Mouse (Mus musculus) heart, postnatal 4 days (tissue): ENCODE data around the gene Mterf4. TPM values are rescaled to one million over a fixed set of nuclear protein-coding genes. Genes with fewer than 3 reads are reported as not detected.
"Not testable (repeated sequence)": the region's sequence is repeated elsewhere in the genome, so short reads cannot be mapped to it uniquely, and the experiment has no call there.

Experiments
- DNase-seq: peaks from one replicate; pipeline ENCODE4 v3.0.0; 2021
- total RNA-seq, 2 experiments: library from RNA; stranded (reverse); gene quantifications; 2 replicates each; pipeline ENCODE4 v1.2.3; 2021

Mterf4 gene
- 10 to 100 TPM; 13.0 to 13.7 TPM for total RNA-seq

- DNase-seq, result peak; percentile 85
These were observed at the start of gene Mterf4 for GRCm38 (mm10) chr1:93305581-93306337. Gene Mterf4 (minus strand): TSS chr1:93305915.

- DNase-seq, result no peak
These were observed 47.0 kb upstream of the Mterf4 start for GRCm38 (mm10) chr1:93352724-93353123.

GRCm38 (mm10) chr1:93349701-93350100 is 44.0 kb upstream of the Mterf4 start:
- DNase-seq, result no peak

DNA sequence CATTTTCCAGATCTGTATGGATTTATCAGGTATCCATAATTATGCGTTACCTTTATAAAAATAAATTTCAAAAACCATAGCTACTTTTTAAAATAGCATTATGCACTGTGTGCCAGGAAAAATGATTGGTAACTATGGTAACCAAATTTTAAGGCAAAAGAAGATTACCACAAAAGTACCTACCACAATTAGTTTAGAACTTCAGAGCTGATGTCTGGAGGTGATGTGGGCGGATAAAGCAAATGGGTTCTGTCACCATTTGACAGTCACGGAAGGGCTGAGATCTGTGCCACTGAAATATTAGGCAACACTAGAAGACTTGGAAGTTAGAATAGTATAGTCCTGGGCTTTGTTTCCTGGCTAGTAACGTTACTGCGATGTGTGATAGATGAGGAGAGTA is 41.5 kb upstream of the Mterf4 start:
- DNase-seq, result no peak

DNA sequence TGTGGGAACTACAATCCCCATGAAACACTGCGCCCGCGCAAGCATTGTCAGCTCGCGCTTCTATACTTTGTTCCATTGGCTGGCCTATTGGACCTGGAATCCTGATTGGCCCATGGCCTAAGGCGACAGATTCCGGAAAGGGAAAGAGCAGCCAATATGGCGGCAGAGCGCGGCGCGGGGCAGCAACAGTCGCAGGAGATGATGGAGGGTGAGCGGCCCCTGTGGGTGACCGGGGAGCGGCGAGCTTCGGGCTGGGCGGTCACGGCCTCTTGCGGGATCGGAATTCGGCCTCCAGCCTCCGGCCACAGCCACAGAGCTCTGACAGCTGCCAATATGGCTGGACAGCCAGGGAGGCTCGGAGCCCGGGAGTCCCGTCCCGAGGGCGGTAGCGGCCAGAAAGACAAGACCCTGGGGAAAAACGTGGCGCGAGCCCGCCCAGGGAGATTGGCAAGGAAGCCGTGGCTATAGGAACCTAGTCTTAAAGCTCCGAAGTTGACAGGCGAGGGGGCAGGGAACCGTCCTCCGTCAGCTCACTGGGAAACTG is 37.9 kb upstream of the Mterf4 start:
- peak; percentile 94 for DNase-seq

DNA sequence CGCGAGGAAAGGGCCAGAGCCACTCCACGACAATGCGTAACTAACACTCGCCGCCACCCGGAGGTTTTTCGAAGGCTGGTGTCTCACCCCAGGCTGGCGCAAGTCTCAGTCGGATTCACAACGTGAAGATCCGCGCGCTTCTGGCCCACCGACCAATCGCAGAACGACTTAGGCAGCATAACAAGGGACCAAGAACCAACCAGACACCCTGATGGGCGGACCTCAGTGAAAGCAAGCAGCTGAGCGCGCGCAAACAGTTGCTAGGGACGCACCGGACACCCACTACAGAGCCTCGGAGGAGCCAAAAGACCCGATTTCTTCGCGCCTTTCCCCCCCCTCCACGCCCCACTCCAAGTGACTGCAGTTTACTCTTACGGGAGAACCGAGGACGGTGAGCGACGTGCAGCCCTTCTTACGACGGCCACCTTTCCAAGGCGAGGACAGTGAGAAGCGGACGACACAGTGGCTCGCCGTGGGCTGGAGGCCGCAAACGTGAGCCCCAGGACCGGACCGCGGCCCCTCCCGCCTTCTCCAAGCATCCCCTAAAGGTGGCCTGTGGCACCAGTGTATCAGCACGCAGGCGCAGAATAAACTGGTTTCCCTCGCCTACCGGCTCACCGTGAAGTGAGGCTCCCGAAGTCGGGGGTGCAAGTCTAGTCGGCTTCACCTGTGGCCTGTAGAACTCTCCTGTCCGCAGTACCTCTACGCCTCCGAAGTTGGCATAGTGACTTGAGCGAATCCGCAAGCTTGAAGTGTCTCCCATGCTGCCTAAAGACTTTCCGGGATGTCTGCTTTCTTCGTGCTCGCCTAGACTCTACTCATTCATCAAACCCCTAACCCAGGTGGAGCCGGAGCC is 37.2 kb upstream of the Mterf4 start, which contains the start of the genes Ppp1r7 and Pask:
TSS of gene Ppp1r7 (plus strand) at position 207 of the 856 bp plus-strand sequence.
TSS of gene Pask (minus strand) at position 835 of the 856 bp plus-strand sequence.
- DNase-seq, result peak; percentile 95

GRCm38 (mm10) chr1:93334621-93335020 is 28.9 kb upstream of the Mterf4 start:
- DNase-seq, result no peak

- DNase-seq, result no peak
These were observed 20.7 kb upstream of the Mterf4 start for GRCm38 (mm10) chr1:93326446-93326845.

DNA sequence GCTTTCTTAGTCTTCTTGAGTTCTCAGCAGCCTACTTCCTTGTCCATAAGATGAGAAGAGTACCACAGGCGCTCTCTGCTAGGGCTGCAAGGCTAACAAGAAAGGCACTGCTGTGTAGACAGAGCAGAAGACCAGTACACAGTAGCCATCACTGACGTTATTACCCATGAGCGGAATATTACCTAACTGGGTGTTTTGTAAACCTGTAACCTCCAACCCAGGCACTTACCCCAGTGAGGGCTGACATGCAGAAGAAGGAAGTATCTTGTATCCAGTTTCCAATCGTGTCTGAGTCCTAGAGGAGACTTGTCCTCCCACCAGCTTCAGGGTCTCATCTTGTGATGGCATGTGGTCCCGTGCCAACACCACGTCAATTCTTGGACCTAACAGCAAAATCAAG is 18.3 kb upstream of the Mterf4 start:
- DNase-seq, result no peak

DNA sequence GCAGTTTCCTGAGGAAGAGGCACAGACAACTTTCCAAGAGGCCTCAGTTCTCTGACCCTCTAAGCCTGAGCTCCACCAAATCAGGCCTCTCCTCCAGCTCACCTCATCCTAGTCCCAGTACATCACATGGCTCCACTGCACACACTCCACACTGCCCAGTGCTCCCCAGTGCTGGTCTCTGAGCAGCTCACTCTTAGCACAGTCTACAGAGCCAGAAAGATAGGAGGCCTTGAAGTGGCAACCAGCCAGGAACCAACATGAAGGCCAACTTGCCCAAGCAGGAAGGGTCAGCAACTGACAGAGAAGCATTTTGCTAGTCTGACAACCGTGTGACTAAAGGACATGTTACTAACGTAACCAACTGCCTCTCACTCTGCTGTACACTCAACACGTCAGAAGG is 5.1 kb downstream of the Mterf4 start:
- peak; percentile 49 for DNase-seq

GRCm38 (mm10) chr1:93299791-93300190 is 5.9 kb downstream of the Mterf4 start:
- DNase-seq, result no peak

DNA sequence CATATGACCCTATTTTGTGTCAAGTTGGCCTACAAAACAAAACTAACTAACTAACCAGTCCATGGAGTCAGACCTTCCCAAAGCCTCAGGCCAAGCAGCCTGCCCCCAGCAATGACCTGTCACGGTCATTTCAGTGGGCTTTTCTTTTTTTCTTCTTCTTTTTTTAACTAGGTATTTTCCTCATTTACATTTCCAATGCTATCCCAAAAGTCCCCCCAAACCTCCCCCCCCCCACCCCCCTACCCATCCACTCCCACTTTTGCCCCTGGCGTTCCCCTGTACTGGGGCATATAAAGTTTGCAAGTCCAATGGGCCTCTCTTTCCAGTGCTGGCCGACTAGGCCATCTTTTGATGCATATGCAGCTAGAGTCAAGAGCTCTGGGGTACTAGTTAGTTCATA is 11.2 kb downstream of the Mterf4 start:
- DNase-seq, result not testable (repeated sequence)

DNA sequence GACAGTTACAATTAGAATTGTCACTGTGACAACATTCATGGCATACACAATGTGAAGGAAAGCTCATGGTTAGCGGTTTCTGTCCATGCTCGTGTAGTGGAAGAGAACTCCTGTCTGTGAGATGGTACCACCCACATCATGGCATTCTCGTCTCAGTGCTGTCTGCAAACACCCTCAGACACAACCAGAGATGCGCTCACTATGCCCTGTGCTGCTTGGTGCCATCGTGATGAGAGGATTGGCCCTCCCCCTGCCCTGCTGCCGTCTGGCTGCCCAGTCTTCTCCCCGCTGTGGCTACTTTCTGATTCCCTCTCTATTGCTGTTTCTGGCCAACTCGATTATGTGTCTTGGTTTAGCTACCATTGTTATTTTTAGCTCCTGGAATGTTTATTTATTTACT is 13.7 kb downstream of the Mterf4 start:
- no peak for DNase-seq

- DNase-seq, result no peak
These were observed 14.1 kb downstream of the Mterf4 start for GRCm38 (mm10) chr1:93291591-93291990.

- no peak for DNase-seq
These were observed 14.8 kb downstream of the Mterf4 start for GRCm38 (mm10) chr1:93290956-93291355.

GRCm38 (mm10) chr1:93289678-93290214 is 16.0 kb downstream of the Mterf4 start:
- no peak for DNase-seq

GRCm38 (mm10) chr1:93277041-93277440 is 28.7 kb downstream of the Mterf4 start:
- DNase-seq, result no peak

GRCm38 (mm10) chr1:93275561-93275960 is 30.2 kb downstream of the Mterf4 start:
- no peak for DNase-seq

GRCm38 (mm10) chr1:93272409-93272821 is 33.3 kb downstream of the Mterf4 start:
- DNase-seq, result peak; percentile 55

- DNase-seq, result no peak
These were observed 34.0 kb downstream of the Mterf4 start for GRCm38 (mm10) chr1:93271751-93272150.

GRCm38 (mm10) chr1:93270516-93271240 is 35.0 kb downstream of the Mterf4 start:
- DNase-seq, result no peak

DNA sequence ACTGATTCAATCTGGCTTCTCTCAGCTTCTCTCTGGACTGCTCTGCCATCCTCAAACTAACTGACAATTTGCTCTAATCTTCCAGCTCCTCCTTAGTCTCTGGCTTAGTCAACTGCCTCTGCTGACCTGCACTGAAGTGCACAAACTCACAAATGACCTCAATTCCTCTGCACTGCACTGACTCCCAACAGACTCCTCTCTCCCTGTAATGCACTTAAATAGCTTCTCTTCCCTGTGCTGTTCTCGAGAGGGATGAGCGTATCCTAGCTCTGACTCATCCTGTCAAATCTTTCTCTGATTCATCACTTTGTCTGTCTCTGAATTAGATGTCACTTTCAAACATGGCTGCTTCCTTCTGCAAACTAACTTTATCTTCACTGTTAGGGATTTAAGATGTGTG is 37.5 kb downstream of the Mterf4 start:
- DNase-seq, result no peak
